Mouse (Mus musculus): Measurements from ENCODE around the gene Zfp664.

GRCm38 (mm10) chr5:124872033-124872432, 9.5 kb downstream of the Zfp664 start:
- no peak for TF ChIP-seq CTCF (IDR thresholded peaks at IDR 0.05; ENCODE audit: low read depth, low read length)
- no peak for TF ChIP-seq POLR2A (IDR thresholded peaks at IDR 0.05; ENCODE audit: borderline replicate concordance, low read depth, low read length)

Measured in bone marrow macrophage, adult 2 months (primary cell).